Mouse (Mus musculus) intestine, embryonic 15.5 days (tissue): ENCODE measurements at regions not wholly inside any gene's neighbourhood (a gene's known extent, or its start where the extent isn't known, plus 50 kb on each side); places are given as distances from the start of the nearest gene placed in this dataset.
"Not testable (repeated sequence)": the region's sequence is repeated elsewhere in the genome, so short reads cannot be mapped to it uniquely, and the experiment has no call there.

Experiments used
- ATAC-seq: fragments of 200-750 bp; cut with Nextera tagmentation; 2 replicates; pipeline ENCODE4 v1.8.0; 2017; ENCODE audit warnings: moderate TSS enrichment, moderate library complexity
- H3K27ac ChIP-seq: fragments of 300-500 bp; sonication (generic); 2 replicates; pipeline ENCODE4 v1.5.1; 2015; ENCODE audit warnings: mild to moderate bottlenecking, inconsistent platforms
- H3K27me3 ChIP-seq: fragments of 300-500 bp; sonication (generic); replicated peaks from 2 replicates; pipeline ENCODE4 v1.6.1; 2015; ENCODE audit warnings: inconsistent platforms
- H3K36me3 ChIP-seq: fragments of 300-500 bp; sonication (generic); 2 replicates; pipeline ENCODE4 v1.6.1; 2015; ENCODE audit warnings: inconsistent platforms
- H3K4me1 ChIP-seq: fragments of 300-500 bp; sonication (generic); replicated peaks from 2 replicates; pipeline ENCODE4 v1.6.1; 2015; ENCODE audit warnings: inconsistent platforms
- H3K4me2 ChIP-seq: fragments of 300-500 bp; sonication (generic); replicated peaks from 2 replicates; pipeline ENCODE4 v1.6.1; 2015; ENCODE audit warnings: mild to moderate bottlenecking, inconsistent platforms
- H3K4me3 ChIP-seq: fragments of 300-500 bp; sonication (generic); replicated peaks from 2 replicates; pipeline ENCODE4 v1.5.1; 2015; ENCODE audit warnings: inconsistent platforms
- H3K9ac ChIP-seq: fragments of 300-500 bp; sonication (generic); 2 replicates; pipeline ENCODE4 v1.6.1; 2015; ENCODE audit warnings: inconsistent platforms
- H3K9me3 ChIP-seq: fragments of 300-500 bp; sonication (generic); 2 replicates; pipeline ENCODE4 v1.6.1; 2016; ENCODE audit warnings: inconsistent platforms
- WGBS: fragments of 180-500 bp; shearing (Covaris S2); methylation state at CpG from one replicate; pipeline ENCODE4 v1.1.7; 2015; 5-methylcytosine and 5-hydroxymethylcytosine counted together

DNA sequence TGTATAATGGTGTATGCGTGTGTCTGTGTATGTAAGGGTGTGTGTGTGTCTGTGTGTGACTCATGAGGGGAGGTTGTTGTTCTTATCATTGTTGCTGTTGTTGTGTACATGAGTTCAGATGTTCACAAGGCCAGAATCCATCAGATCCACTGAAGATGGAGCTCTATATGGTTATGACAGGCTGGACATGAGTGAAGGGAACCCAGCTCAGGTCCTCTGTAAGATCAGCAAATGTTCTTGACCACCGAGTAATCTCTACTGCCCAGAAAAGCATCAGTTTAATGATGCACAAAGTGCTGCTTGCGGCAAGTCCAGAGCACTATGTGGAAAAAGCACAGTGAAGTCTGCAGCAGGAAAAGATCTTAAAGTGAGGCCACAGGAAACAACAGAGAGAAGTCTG lies 77.5 kb downstream of the Gm15319 start:
- 93% methylated on average over 2 of the region's 3 CpGs for WGBS
- H3K36me3 ChIP-seq = not testable (repeated sequence)

DNA sequence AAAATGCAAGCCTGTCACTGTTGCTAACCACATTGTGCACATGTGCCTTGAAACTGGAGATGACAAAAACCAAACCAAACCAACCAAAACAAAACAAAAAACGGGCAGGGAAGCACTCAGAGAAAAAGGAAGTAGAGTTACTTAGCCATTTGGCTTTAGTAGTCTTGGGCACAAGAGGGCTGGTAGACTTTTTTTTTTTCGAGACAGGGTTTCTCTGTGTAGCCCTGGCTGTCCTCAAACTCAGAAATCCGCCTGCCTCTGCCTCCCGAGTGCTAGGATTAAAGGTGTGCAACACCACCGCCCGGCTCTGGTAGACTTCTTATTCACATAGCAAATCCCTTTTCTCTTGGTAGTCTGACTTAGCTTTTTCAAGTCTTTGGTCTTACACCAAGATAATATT lies 78.2 kb downstream of the Gm15319 start:
- H3K27me3 ChIP-seq, H3K4me2 ChIP-seq, H3K9ac ChIP-seq, H3K4me1 ChIP-seq, H3K9me3 ChIP-seq, H3K36me3 ChIP-seq, H3K27ac ChIP-seq, H3K4me3 ChIP-seq, ATAC-seq: not testable (repeated sequence)
- WGBS = 77% methylated on average over 6 of the region's 6 CpGs

More for the DNA sequence above, 77.5 kb downstream of the Gm15319 start:
- H3K4me2 ChIP-seq, H3K27me3 ChIP-seq, H3K4me3 ChIP-seq, H3K9ac ChIP-seq, H3K9me3 ChIP-seq, H3K27ac ChIP-seq, H3K4me1 ChIP-seq, ATAC-seq: not testable (repeated sequence)

DNA sequence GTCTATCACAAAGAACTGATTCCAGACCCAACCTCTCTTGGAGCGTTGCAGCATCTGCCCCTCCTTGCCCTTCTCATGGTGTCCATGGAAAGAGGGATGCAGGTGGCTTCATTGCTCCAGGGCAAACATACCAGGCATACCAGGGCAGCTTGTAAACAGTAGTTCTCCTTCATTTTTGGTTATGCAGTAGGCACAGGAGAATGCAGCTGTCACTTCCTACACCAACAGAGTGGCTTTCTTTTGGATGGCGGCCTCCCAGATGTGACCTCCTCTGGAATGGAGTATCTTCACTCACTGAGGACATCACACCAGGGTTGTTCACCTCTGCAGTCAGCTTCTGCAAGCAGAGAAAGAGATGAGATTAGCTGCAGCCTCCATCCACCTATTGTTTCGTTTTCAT lies 79.9 kb downstream of the Gm15319 start:
- not testable (repeated sequence) for H3K4me1 ChIP-seq, H3K4me2 ChIP-seq, H3K4me3 ChIP-seq, H3K9me3 ChIP-seq, ATAC-seq, H3K27me3 ChIP-seq, H3K9ac ChIP-seq, H3K27ac ChIP-seq, H3K36me3 ChIP-seq
- WGBS = 83% methylated on average over 1 of the region's 3 CpGs

DNA sequence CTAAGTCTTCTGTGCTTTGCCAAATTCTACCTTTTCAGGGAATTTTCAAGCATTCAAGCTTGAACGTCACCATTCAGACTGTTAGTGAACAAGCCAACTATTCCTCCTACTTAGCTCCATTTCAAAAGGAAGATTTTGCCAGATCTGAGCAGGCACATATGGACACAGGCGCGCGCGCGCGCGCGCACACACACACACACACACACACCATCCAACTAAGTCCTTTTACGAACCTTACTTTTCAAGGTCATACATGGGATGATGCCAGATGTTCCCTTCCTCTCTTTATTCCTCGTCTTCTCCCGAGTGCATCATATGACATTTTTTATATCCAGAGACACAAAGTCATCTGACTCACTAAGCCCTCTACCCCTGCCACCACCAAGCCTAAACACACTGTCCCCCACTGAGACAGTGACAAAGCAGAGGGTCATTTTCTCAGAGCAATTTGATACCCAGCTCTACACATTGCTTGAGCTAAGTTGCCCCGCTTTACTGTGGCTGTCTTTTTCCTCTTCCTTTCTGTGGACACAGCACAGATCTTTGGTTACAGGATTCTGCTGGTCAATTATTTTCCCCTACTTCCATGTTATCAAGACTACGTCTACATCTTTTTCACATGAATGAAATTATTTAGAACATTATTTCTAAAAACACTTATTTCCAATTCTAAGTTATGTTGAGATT lies 81.7 kb downstream of the Gm15319 start:
- not testable (repeated sequence) for H3K27ac ChIP-seq, H3K9ac ChIP-seq, ATAC-seq, H3K27me3 ChIP-seq, H3K36me3 ChIP-seq, H3K9me3 ChIP-seq, H3K4me1 ChIP-seq, H3K4me3 ChIP-seq, H3K4me2 ChIP-seq
- 93% methylated on average over 14 of the region's 14 CpGs for WGBS

DNA sequence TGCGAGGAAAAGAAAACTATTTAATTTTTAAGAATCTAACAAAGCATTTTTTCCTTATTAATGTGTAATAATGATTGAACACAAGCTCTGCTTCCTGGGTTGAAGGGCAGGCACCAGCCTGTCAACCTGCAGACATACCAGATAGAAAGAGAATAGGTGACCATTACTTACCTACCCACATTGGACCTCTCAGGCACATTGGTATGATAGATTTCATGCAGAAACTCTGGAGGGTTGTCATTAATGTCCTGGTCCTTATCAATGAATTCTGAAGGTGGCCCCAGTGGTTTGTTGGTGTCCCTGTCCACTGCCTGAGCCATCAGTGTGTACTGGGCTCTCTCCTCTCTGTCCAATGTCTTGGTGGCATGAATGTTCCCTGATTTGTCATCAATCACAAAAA lies 85.3 kb downstream of the Gm15319 start:
- not testable (repeated sequence) for H3K36me3 ChIP-seq, H3K9me3 ChIP-seq, H3K4me2 ChIP-seq, ATAC-seq, H3K4me3 ChIP-seq, H3K9ac ChIP-seq, H3K4me1 ChIP-seq, H3K27me3 ChIP-seq, H3K27ac ChIP-seq
- WGBS = 64% methylated on average over 1 of the region's 1 CpGs

DNA sequence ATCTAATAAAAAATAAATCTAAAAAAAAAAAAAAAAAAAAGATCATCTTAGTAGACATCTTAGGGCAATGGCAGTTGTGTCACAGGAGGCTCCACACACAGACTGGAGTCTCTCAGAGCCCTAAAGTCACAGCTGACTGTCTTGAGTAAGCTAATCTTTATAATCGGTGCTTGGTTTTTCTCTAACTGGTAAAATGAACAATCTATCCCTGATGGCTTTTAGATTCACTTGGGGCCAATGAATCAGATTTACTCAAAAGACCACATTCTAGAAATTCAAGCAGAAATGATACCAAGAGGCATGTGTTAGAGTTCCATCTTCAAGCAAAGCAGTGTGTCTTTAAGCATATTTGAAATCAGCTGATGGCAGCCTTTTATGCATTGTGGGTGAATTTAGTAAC lies 86.3 kb downstream of the Gm15319 start:
- WGBS = 88% methylated on average over 1 of the region's 1 CpGs
- not testable (repeated sequence) for ATAC-seq, H3K27me3 ChIP-seq

DNA sequence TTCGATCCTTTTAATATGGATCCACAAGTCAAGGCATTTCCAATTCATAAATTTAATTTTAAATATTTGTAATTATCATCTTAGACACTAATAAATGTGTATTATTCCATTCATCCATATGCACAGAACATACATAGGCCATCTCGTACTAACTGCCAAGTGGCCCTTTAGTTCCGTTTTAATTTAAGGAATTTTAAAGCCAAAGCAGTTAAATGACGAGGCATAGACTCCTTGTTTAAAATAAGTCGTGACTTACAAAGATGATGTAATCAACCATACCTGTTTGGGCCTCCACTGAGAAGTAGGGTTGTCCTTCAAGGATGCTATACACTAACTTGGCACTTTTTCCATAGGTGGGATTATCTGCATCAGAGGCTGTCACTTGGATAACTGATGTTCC lies 89.2 kb downstream of the Gm15319 start:
- H3K4me2 ChIP-seq, H3K36me3 ChIP-seq, H3K27ac ChIP-seq, H3K9ac ChIP-seq, H3K27me3 ChIP-seq, H3K4me3 ChIP-seq, H3K9me3 ChIP-seq, ATAC-seq, H3K4me1 ChIP-seq: not testable (repeated sequence)
- WGBS = 83% methylated on average over 4 of the region's 5 CpGs

More for the DNA sequence above, 86.3 kb downstream of the Gm15319 start:
- not testable (repeated sequence) for H3K9ac ChIP-seq, H3K4me1 ChIP-seq, H3K4me2 ChIP-seq, H3K36me3 ChIP-seq, H3K4me3 ChIP-seq, H3K9me3 ChIP-seq, H3K27ac ChIP-seq

DNA sequence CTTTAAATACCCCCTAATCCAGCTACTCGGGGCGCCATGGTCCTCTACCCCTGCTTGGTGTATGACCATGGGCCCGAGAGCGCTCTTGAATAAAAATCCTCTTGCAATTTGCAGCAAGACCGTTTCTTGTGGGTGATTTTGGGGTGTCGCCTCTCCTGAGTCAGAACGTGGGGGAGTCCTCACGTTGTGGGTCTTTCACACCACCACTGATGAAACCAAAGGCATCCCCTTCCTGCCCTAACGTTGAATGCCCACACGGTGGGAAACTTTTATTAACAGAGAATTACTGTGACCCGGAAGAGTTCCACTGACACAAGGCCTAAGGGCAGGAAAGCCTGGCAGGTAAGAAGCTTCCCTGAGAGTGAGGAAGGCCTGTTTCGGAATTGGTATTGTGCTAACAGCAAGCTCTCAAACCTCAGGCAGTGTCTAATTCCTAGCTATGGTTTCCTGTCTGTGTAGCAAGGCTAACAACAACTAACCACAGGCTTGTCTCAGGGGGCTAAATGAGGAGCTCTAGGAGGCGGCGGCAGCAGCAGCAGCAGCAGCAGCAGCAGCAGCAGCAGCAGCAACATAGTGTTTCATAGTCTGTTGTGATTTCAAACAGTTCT lies 95.4 kb downstream of the Gm15319 start:
- H3K27ac ChIP-seq, H3K4me1 ChIP-seq, ATAC-seq, H3K27me3 ChIP-seq, H3K36me3 ChIP-seq, H3K9ac ChIP-seq, H3K4me3 ChIP-seq, H3K9me3 ChIP-seq, H3K4me2 ChIP-seq: not testable (repeated sequence)
- WGBS = 83% methylated on average over 14 of the region's 14 CpGs

DNA sequence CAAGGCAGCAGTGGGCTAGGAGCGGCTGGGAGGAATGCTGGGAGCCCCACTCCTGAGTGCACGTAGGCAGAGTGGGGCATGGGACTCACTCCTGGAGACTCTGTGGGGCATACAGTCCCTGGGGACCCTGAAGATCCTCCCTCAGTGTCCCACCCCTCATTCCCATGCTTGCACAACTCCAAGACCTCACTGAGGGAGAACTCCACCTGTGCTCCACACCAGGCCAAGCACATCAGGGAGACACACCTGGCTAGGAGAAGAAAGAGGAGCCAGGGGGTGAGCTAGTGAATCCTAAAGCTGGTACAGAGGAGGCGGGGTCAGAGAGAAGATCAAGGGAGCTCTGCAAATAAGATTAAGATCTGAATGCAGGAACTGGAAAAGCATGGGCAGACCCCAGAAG lies 96.2 kb downstream of the Gm15319 start:
- not testable (repeated sequence) for H3K4me1 ChIP-seq, H3K4me2 ChIP-seq, H3K27me3 ChIP-seq, H3K4me3 ChIP-seq, H3K9me3 ChIP-seq, H3K36me3 ChIP-seq, H3K9ac ChIP-seq, ATAC-seq, H3K27ac ChIP-seq
- WGBS = 87% methylated on average over 3 of the region's 3 CpGs

DNA sequence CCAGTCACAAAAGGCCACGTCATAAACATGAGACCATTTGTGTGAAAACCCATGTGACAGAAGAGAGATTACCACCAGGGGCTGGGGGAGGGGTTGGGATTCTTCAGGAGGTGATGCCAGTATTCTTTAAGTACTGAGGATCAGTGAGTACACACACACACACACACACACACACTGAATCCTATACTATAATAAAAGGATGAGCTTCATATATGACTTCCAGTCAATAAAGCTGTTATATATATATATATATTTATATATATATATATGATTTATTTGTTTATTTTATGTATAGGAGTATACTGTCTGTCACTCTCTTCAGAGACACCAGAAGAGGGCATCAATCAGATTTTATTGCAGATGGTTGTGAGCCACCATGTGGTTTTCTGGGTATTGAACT lies 98.4 kb downstream of the Gm15319 start:
- H3K9ac ChIP-seq, H3K27me3 ChIP-seq, H3K4me3 ChIP-seq, H3K4me2 ChIP-seq, H3K4me1 ChIP-seq, H3K9me3 ChIP-seq, ATAC-seq, H3K27ac ChIP-seq, H3K36me3 ChIP-seq: not testable (repeated sequence)
- WGBS = 67% methylated on average over 1 of the region's 1 CpGs

DNA sequence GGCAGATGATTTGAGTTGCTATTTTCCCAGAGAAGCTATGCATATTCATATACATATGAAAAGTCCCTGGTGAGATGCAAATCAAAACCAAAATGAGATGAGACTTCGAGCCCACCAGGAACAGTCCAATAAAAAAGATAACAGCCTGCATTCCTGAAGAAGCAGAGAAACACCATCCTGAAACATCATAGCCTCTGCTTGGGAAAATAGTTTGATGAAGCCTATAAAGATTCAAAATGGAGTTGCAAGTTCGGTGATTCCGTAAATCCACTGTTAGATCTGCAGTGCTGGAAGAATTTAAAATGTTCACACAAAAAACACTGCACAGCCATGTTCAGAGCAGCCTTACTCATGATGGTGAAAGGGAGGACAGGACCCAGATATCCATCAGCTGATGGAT lies 98.9 kb downstream of the Gm15319 start:
- ATAC-seq, H3K4me1 ChIP-seq, H3K4me2 ChIP-seq, H3K36me3 ChIP-seq, H3K9ac ChIP-seq, H3K4me3 ChIP-seq, H3K27me3 ChIP-seq, H3K27ac ChIP-seq, H3K9me3 ChIP-seq: not testable (repeated sequence)
- WGBS = 89% methylated on average over 3 of the region's 3 CpGs

DNA sequence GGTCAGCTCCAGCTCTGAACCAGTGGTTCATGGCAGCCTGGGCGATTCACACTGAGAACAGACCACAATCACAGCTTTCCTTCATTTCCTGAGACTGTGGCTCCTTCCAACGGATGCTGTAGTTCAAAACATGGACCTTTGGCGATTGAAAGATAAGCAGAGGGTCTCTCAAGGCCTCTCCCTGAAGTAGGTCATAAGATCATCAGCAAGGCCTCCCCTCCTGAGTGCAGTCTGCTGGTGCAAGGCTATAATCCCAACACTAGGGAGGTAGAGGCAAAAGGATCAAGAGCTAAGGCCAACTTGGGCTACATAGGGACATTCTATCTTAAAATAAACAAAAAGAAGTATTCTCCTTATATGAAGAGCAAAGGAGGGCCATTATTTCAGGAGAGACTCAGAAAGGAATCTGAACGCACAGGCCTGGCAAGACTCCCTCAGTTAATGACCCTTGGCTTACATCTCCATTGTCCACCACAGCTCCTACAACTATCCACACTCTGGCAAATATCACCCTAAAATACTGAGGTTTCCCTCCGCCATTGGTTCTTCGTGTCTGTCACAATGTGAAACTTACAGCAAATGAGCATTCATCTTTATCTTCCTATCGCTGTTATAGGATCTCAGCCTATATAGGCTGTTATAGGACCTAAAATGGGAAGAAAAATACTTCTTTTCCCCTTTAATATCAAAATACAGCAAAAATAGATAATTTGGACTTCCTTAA lies 100.0 kb downstream of the Gm15319 start:
- WGBS = 78% methylated on average over 6 of the region's 7 CpGs
- not testable (repeated sequence) for ATAC-seq, H3K4me1 ChIP-seq, H3K27me3 ChIP-seq, H3K4me2 ChIP-seq, H3K9me3 ChIP-seq, H3K27ac ChIP-seq, H3K9ac ChIP-seq, H3K4me3 ChIP-seq, H3K36me3 ChIP-seq

DNA sequence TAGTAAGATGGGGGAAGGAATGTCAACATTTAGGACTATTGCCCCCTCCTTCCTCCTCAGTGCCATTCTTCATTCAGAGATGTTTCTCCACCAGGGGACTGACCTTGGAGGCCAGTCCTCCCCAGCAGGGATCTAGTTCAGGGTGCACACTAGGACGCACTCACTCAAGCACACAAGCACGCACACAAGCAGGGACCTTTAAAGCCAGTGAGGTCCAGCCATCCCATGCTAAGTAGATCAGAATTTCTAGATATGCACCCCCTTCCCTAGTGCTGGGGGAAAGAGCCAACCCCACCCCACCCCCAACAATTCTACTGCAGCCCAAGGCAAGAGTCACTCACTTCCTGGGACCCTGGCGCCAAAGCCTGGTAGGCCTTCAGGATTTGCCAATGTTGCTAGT lies 100.8 kb downstream of the Gm15319 start:
- not testable (repeated sequence) for H3K9ac ChIP-seq, H3K27ac ChIP-seq, H3K4me3 ChIP-seq, H3K27me3 ChIP-seq, H3K4me1 ChIP-seq, H3K36me3 ChIP-seq, H3K9me3 ChIP-seq, H3K4me2 ChIP-seq
- ATAC-seq = peak; percentile 65; the same call in 1 of the 2 replicates
- 88% methylated on average over 3 of the region's 3 CpGs for WGBS
